In genomic region chr4:135779661-135780060, GRCm38 (mm10) we compare ENCODE assay signal across 29 mouse cellular contexts. TPM values are rescaled to one million over a fixed set of nuclear protein-coding genes. Genes with fewer than 3 reads are reported as not detected.
"Had no signal": no experiment of that assay in that cellular context is flagged by ENCODE, and none has a peak within 500 bp of the region (broad histone marks: within the 10 kb centered on the region; RNA-seq: fewer than 3 reads in every experiment).

No protein-coding gene starts in this region.

- H3K9me3 ChIP-seq: embryonic facial prominence, embryonic 12.5 days; embryonic facial prominence, embryonic 13.5 days; embryonic facial prominence, embryonic 15.5 days; forebrain, embryonic 10.5 days; forebrain, embryonic 12.5 days; forebrain, embryonic 13.5 days; forebrain, embryonic 15.5 days had no signal

- H3K9ac ChIP-seq: embryonic facial prominence, embryonic 12.5 days; embryonic facial prominence, embryonic 13.5 days; embryonic facial prominence, embryonic 15.5 days; forebrain, embryonic 12.5 days; forebrain, embryonic 13.5 days; forebrain, embryonic 15.5 days; forebrain, postnatal 0 days had no signal

- H3K27ac ChIP-seq: embryonic facial prominence, embryonic 12.5 days; embryonic facial prominence, embryonic 13.5 days; embryonic facial prominence, embryonic 15.5 days; forebrain, embryonic 10.5 days; forebrain, embryonic 12.5 days; forebrain, embryonic 13.5 days; forebrain, embryonic 15.5 days; gastrocnemius, adult 2 months; heart, adult 2 months had no signal

- H3K27me3 ChIP-seq: embryonic facial prominence, embryonic 12.5 days; embryonic facial prominence, embryonic 13.5 days; embryonic facial prominence, embryonic 15.5 days; forebrain, embryonic 12.5 days; forebrain, embryonic 13.5 days; forebrain, embryonic 15.5 days had no signal

- H3K36me3 ChIP-seq: embryonic facial prominence, embryonic 12.5 days; embryonic facial prominence, embryonic 13.5 days; embryonic facial prominence, embryonic 15.5 days; forebrain, embryonic 10.5 days; forebrain, embryonic 12.5 days; forebrain, embryonic 15.5 days had no signal

- H3K4me1 ChIP-seq: forebrain, embryonic 12.5 days; forebrain, embryonic 13.5 days; forebrain, embryonic 15.5 days had no signal

- H3K4me2 ChIP-seq: embryonic facial prominence, embryonic 12.5 days; embryonic facial prominence, embryonic 13.5 days; embryonic facial prominence, embryonic 15.5 days; forebrain, embryonic 12.5 days; forebrain, embryonic 13.5 days; forebrain, embryonic 15.5 days had no signal

- DNase-seq: cerebellum, adult 2 months; cerebellum, adult 8-10 months; cerebellum, adult 9-10 months; cerebellum, adult 9-11 months; cerebellum, postnatal 10 days; cerebellum, postnatal 14 days; cerebellum, postnatal 25 days; cerebellum, postnatal 36 days; embryo, embryonic 11 days; forebrain, postnatal 0 days; gastrocnemius, adult 2 months; gastrocnemius, postnatal 10 days; gastrocnemius, postnatal 14 days; gastrocnemius, postnatal 25 days; gastrocnemius, postnatal 36 days had no signal

- H3K4me3 ChIP-seq: embryonic facial prominence, embryonic 12.5 days; embryonic facial prominence, embryonic 13.5 days; embryonic facial prominence, embryonic 15.5 days; erythroblast, embryonic 14.5 days; forebrain, embryonic 10.5 days; forebrain, embryonic 12.5 days; forebrain, embryonic 13.5 days; forebrain, embryonic 15.5 days; gastrocnemius, adult 2 months; heart, adult 2 months had no signal

- ATAC-seq: forebrain, embryonic 13.5 days; forebrain, embryonic 14.5 days; forebrain, embryonic 15.5 days; forebrain, embryonic 16.5 days had no signal

RNA-seq across cellular contexts. Expression of gene Myom3, which starts 20.1 kb away (rescaled TPM):
- polyA plus RNA-seq: erythroblast, embryonic 14.5 days; forebrain, embryonic 11.5 days had no signal

RNA-seq across cellular contexts. Expression of gene Il22ra1, which starts 51.7 kb away (rescaled TPM):
- polyA plus RNA-seq: cerebellum, adult 2 months; cortical plate, adult 2 months; embryonic facial prominence, embryonic 11.5 days; embryonic facial prominence, embryonic 12.5 days; forebrain, embryonic 10.5 days; forebrain, embryonic 11.5 days; forebrain, embryonic 12.5 days; forebrain, embryonic 13.5 days; forebrain, embryonic 14.5 days; forebrain, embryonic 15.5 days; forebrain, embryonic 16.5 days; forebrain, postnatal 0 days had no signal
